Mouse (Mus musculus): ENCODE data around the gene Smim17. TPM values are rescaled to one million over a fixed set of nuclear protein-coding genes. Genes with fewer than 3 reads are reported as not detected.

Smim17 gene
- polyA plus RNA-seq, 1 experiment from 2014 or later = 0.15 TPM

GRCm38 (mm10) chr7:6372993-6373392 lies 25.5 kb upstream of the Smim17 start:
- no peaks in the 10 kb centered on the region for H3K27me3 ChIP-seq (replicated peaks)
- no peak overlapping the region for H3K4me3 ChIP-seq (replicated peaks)
- no peak overlapping the region for H3K4me2 ChIP-seq (replicated peaks)
- ATAC-seq = no peak
- WGBS = 90% methylated on average over 3 of the region's 3 CpGs
- H3K36me3 ChIP-seq = no peaks in the 10 kb centered on the region
- no peak overlapping the region for H3K27ac ChIP-seq
- no peaks in the 10 kb centered on the region for H3K9me3 ChIP-seq
- no peak overlapping the region for H3K9ac ChIP-seq
- no peaks in the 10 kb centered on the region for H3K4me1 ChIP-seq (replicated peaks)

GRCm38 (mm10) chr7:6378441-6378840 lies 20.1 kb upstream of the Smim17 start:
- peaks cover 6% of the 10 kb centered on the region; the same call in 1 of the 2 replicates for H3K4me1 ChIP-seq (replicated peaks)
- H3K4me3 ChIP-seq (replicated peaks) = no peak overlapping the region
- WGBS = 85% methylated on average over 8 of the region's 8 CpGs
- no peak overlapping the region for H3K27ac ChIP-seq
- ATAC-seq = no peak
- H3K9ac ChIP-seq = no peak overlapping the region
- no peaks in the 10 kb centered on the region for H3K27me3 ChIP-seq (replicated peaks)
- no peaks in the 10 kb centered on the region for H3K36me3 ChIP-seq
- no peak overlapping the region for H3K4me2 ChIP-seq (replicated peaks)
- H3K9me3 ChIP-seq = no peaks in the 10 kb centered on the region

GRCm38 (mm10) chr7:6381431-6381830 lies 17.1 kb upstream of the Smim17 start:
- Histone ChIP-seq H3K27ac (no peak overlapping the region), H3K9me3 (no peaks in the 10 kb centered on the region), H3K4me1 (replicated peaks) (peaks cover 6% of the 10 kb centered on the region; the same call in 1 of the 2 replicates), H3K4me2 (replicated peaks) (no peak overlapping the region), H3K4me3 (replicated peaks) (no peak overlapping the region), H3K9ac (no peak overlapping the region), H3K27me3 (replicated peaks) (no peaks in the 10 kb centered on the region), H3K36me3 (no peaks in the 10 kb centered on the region)
- 81% methylated on average over 2 of the region's 2 CpGs for WGBS
- no peak for ATAC-seq

- H3K4me2 ChIP-seq (replicated peaks) = peak within 1 kb of the TSS; percentile 85
- H3K4me3 ChIP-seq (replicated peaks) = peak within 1 kb of the TSS; percentile 61
- peak within 1 kb of the TSS; percentile 74 for H3K9ac ChIP-seq
- H3K36me3 ChIP-seq = no peaks in the 10 kb centered on the region
- 0% methylated on average over 28 of the region's 28 CpGs for WGBS
- peaks cover 6% of the 10 kb centered on the region; the same call in 1 of the 2 replicates for H3K4me1 ChIP-seq (replicated peaks)
- ATAC-seq = peak; percentile 99
- 0 out of 2 replicates have a peak within 1 kb of the TSS, but pooled peaks have one; percentile 48 for H3K27ac ChIP-seq
- H3K9me3 ChIP-seq = no peaks in the 10 kb centered on the region
- H3K27me3 ChIP-seq (replicated peaks) = no peaks in the 10 kb centered on the region
Measured at GRCm38 (mm10) chr7:6383044-6383455, 15.5 kb upstream of the Smim17 start, which contains the start of gene Zfp28. Zfp28 (plus strand) TSS chr7:6383295.

GRCm38 (mm10) chr7:6384011-6384410 lies 14.5 kb upstream of the Smim17 start:
- WGBS = 73% methylated on average over 8 of the region's 8 CpGs
- H3K9me3 ChIP-seq = no peaks in the 10 kb centered on the region

GRCm38 (mm10) chr7:6386995-6387394 lies 11.5 kb upstream of the Smim17 start:
- Histone ChIP-seq H3K36me3 (peaks cover 5% of the 10 kb centered on the region; the same call in 1 of the 2 replicates), H3K27ac (no peak overlapping the region), H3K4me1 (replicated peaks) (peaks cover 6% of the 10 kb centered on the region; the same call in 1 of the 2 replicates), H3K4me3 (replicated peaks) (no peak overlapping the region), H3K27me3 (replicated peaks) (no peaks in the 10 kb centered on the region), H3K9me3 (no peaks in the 10 kb centered on the region), H3K4me2 (replicated peaks) (no peak overlapping the region), H3K9ac (no peak overlapping the region)
- WGBS = 90% methylated on average over 8 of the region's 8 CpGs
- ATAC-seq = no peak

More at GRCm38 (mm10) chr7:6384011-6384410, 14.5 kb upstream of the Smim17 start:
- ATAC-seq = 0 out of 2 replicates have a peak, but pooled peaks have one; percentile 0
- H3K27ac ChIP-seq = no peak overlapping the region
- no peaks in the 10 kb centered on the region for H3K36me3 ChIP-seq
- H3K4me1 ChIP-seq (replicated peaks) = peaks cover 6% of the 10 kb centered on the region; the same call in 1 of the 2 replicates
- H3K4me2 ChIP-seq (replicated peaks) = peak overlapping the region; percentile 85
- peak overlapping the region; percentile 61; the same call in 1 of the 2 replicates for H3K4me3 ChIP-seq (replicated peaks)
- H3K9ac ChIP-seq = no peak overlapping the region
- no peaks in the 10 kb centered on the region for H3K27me3 ChIP-seq (replicated peaks)

- Histone ChIP-seq H3K4me1 (replicated peaks) (no peaks in the 10 kb centered on the region), H3K27me3 (replicated peaks) (no peaks in the 10 kb centered on the region), H3K9ac (no peak overlapping the region), H3K36me3 (peaks cover 5% of the 10 kb centered on the region; the same call in 1 of the 2 replicates), H3K27ac (no peak overlapping the region), H3K4me3 (replicated peaks) (no peak overlapping the region), H3K4me2 (replicated peaks) (no peak overlapping the region), H3K9me3 (no peaks in the 10 kb centered on the region)
- no peak for ATAC-seq
- 85% methylated on average over 5 of the region's 5 CpGs for WGBS
Measured at GRCm38 (mm10) chr7:6388971-6389370, 9.5 kb upstream of the Smim17 start.

- Histone ChIP-seq H3K36me3 (peaks cover 5% of the 10 kb centered on the region; the same call in 1 of the 2 replicates), H3K9ac (no peak overlapping the region), H3K4me3 (replicated peaks) (no peak overlapping the region), H3K27ac (no peak overlapping the region), H3K4me2 (replicated peaks) (no peak overlapping the region), H3K9me3 (no peaks in the 10 kb centered on the region), H3K4me1 (replicated peaks) (no peaks in the 10 kb centered on the region), H3K27me3 (replicated peaks) (no peaks in the 10 kb centered on the region)
- ATAC-seq = no peak
- WGBS = 67% methylated on average over 5 of the region's 5 CpGs
Measured at GRCm38 (mm10) chr7:6389449-6389848, 9.1 kb upstream of the Smim17 start.

- Histone ChIP-seq H3K36me3 (no peaks in the 10 kb centered on the region), H3K27me3 (replicated peaks) (no peaks in the 10 kb centered on the region), H3K4me3 (replicated peaks) (no peak within 1 kb of the TSS), H3K4me1 (replicated peaks) (no peaks in the 10 kb centered on the region), H3K27ac (no peak within 1 kb of the TSS), H3K4me2 (replicated peaks) (no peak within 1 kb of the TSS), H3K9ac (no peak within 1 kb of the TSS), H3K9me3 (no peaks in the 10 kb centered on the region)
- ATAC-seq = peak; percentile 94
- 1% methylated on average over 17 of the region's 17 CpGs for WGBS
Measured at GRCm38 (mm10) chr7:6410043-6410442, 11.5 kb downstream of the Smim17 start, which contains the start of gene Gm20715. Gm20715 (plus strand) TSS chr7:6410277.

GRCm38 (mm10) chr7:6414626-6415441 lies 16.3 kb downstream of the Smim17 start:
- Histone ChIP-seq H3K4me3 (replicated peaks) (no peak overlapping the region), H3K27me3 (replicated peaks) (no peaks in the 10 kb centered on the region), H3K9me3 (no peaks in the 10 kb centered on the region), H3K36me3 (no peaks in the 10 kb centered on the region), H3K4me1 (replicated peaks) (no peaks in the 10 kb centered on the region), H3K9ac (no peak overlapping the region), H3K4me2 (replicated peaks) (no peak overlapping the region), H3K27ac (no peak overlapping the region)
- 12% methylated on average over 21 of the region's 22 CpGs for WGBS
- no peak for ATAC-seq

- Histone ChIP-seq H3K27me3 (replicated peaks) (no peaks in the 10 kb centered on the region), H3K4me3 (replicated peaks) (no peak overlapping the region), H3K9me3 (no peaks in the 10 kb centered on the region), H3K4me2 (replicated peaks) (no peak overlapping the region), H3K9ac (no peak overlapping the region), H3K27ac (no peak overlapping the region), H3K4me1 (replicated peaks) (no peaks in the 10 kb centered on the region), H3K36me3 (no peaks in the 10 kb centered on the region)
- ATAC-seq = no peak
- WGBS = 24% methylated on average over 8 of the region's 8 CpGs
Measured at GRCm38 (mm10) chr7:6415442-6415787, 16.9 kb downstream of the Smim17 start.

- no peak overlapping the region for H3K27ac ChIP-seq
- H3K9ac ChIP-seq = no peak overlapping the region
- no peaks in the 10 kb centered on the region for H3K36me3 ChIP-seq
- 73% methylated on average over 6 of the region's 6 CpGs for WGBS
- H3K4me2 ChIP-seq (replicated peaks) = no peak overlapping the region
- H3K4me1 ChIP-seq (replicated peaks) = no peaks in the 10 kb centered on the region
- H3K4me3 ChIP-seq (replicated peaks) = no peak overlapping the region
- no peaks in the 10 kb centered on the region for H3K27me3 ChIP-seq (replicated peaks)
- ATAC-seq = no peak
- no peaks in the 10 kb centered on the region for H3K9me3 ChIP-seq
Measured at GRCm38 (mm10) chr7:6419894-6420293, 21.4 kb downstream of the Smim17 start.

All from intestine, embryonic 15.5 days (tissue).